Mouse (Mus musculus) midbrain, embryonic 12.5 days (tissue): ENCODE measurements around the gene Lcn9. TPM values are rescaled to one million over a fixed set of nuclear protein-coding genes. Genes with fewer than 3 reads are reported as not detected.
A peak's percentile ranks its signal among the peaks of the same experiment; 100 is the strongest.
"Not testable (repeated sequence)": the region's sequence is repeated elsewhere in the genome, so short reads cannot be mapped to it uniquely, and the experiment has no call there.

Experiments
- ATAC-seq: fragments of 200-750 bp; cut with Nextera tagmentation; 2 replicates; pipeline ENCODE4 v1.8.0; 2017; ENCODE audit warnings: low read depth, moderate TSS enrichment, moderate library complexity; ENCODE audit not compliant: low FRiP score
- H3K27ac ChIP-seq: fragments of 300-500 bp; sonication (generic); replicated peaks from 2 replicates; pipeline ENCODE4 v1.5.1; 2016; ENCODE audit warnings: mild to moderate bottlenecking
- H3K27me3 ChIP-seq: fragments of 300-500 bp; sonication (generic); 2 replicates; pipeline ENCODE4 v1.6.1; 2016; ENCODE audit warnings: mild to moderate bottlenecking
- H3K36me3 ChIP-seq: fragments of 300-500 bp; sonication (generic); 2 replicates; pipeline ENCODE4 v1.6.1; 2016
- H3K4me1 ChIP-seq: fragments of 300-500 bp; sonication (generic); 2 replicates; pipeline ENCODE4 v1.6.1; 2016
- H3K4me2 ChIP-seq: fragments of 300-500 bp; sonication (generic); replicated peaks from 2 replicates; pipeline ENCODE4 v1.6.1; 2016; ENCODE audit warnings: mild to moderate bottlenecking, moderate library complexity
- H3K4me3 ChIP-seq: fragments of 300-500 bp; sonication (generic); 2 replicates; pipeline ENCODE4 v1.5.1; 2016; ENCODE audit warnings: mild to moderate bottlenecking
- H3K9ac ChIP-seq: fragments of 300-500 bp; sonication (generic); replicated peaks from 2 replicates; pipeline ENCODE4 v1.6.1; 2016; ENCODE audit warnings: mild to moderate bottlenecking, moderate library complexity
- H3K9me3 ChIP-seq: fragments of 300-500 bp; sonication (generic); 2 replicates; pipeline ENCODE4 v1.6.1; 2016; ENCODE audit warnings: mild to moderate bottlenecking
- whole genome bisulfite sequencing: fragments of 180-500 bp; shearing (Covaris S2); methylation state at CpG from one replicate; pipeline ENCODE4 v1.1.7; 2016; 5-methylcytosine and 5-hydroxymethylcytosine counted together
- polyA plus RNA-seq: library from polyadenylated mRNA; unstranded; fragments of >200 nt; fragmentation: Nextera tagmentation; extraction: Ambion mirVana; gene quantifications from 2 replicates; pipeline ENCODE4 v1.2.1, GENCODE M21; 2016

Gene Lcn9
- polyA plus RNA-seq, 1 experiment from 2014 or later: not detected

DNA sequence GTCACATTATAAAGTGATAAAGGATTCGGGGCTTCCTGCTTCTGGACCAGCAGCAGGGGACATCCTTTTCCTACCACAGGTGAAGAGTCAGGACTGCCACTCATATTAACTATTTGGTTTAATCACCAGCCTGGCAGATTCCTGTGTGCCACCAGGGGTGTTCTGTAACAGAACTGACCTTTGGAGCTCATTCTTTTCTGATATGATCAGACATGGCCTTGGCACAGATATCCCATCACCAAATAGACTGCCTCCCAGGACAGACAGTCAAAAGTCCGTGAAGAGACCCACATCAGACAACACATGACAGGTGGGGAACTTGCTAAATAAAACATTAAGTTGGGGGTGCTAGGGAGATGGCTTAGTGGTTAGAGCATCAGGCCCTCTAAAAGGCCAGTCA lies 11.2 kb upstream of the Lcn9 start:
- H3K27ac ChIP-seq: no peak overlapping the region
- H3K4me3 ChIP-seq: no peak overlapping the region
- H3K4me2 ChIP-seq: no peak overlapping the region
- no peaks in the 10 kb centered on the region for H3K9me3 ChIP-seq
- no peaks in the 10 kb centered on the region for H3K27me3 ChIP-seq
- WGBS: 81% methylated on average over 2 of the region's 2 CpGs
- no peaks in the 10 kb centered on the region for H3K4me1 ChIP-seq
- no peaks in the 10 kb centered on the region for H3K36me3 ChIP-seq
- ATAC-seq: no peak
- no peak overlapping the region for H3K9ac ChIP-seq

DNA sequence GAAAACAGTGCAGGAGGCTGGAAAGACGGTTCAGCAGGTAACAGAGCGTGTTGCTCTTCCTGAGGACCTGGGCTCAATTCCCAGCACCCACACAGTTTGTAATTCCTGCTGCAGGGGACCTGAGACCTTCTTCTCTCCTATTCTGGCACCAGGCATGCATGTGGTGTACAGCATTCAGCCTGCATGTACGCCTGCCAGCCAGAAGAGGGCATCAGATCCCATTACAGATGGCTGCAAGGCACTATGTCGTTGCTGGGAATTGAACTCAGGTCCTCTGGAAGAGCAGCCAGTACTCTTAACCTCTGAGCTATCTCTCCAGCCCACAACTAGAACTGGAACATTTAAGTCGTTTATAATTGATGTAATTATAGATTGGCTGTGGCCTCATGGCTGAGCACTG lies 9.6 kb upstream of the Lcn9 start:
- no peak for ATAC-seq
- Histone ChIP-seq H3K4me3 (no peak overlapping the region), H3K9me3 (no peaks in the 10 kb centered on the region), H3K27me3 (no peaks in the 10 kb centered on the region), H3K4me1 (no peaks in the 10 kb centered on the region), H3K9ac (no peak overlapping the region), H3K36me3 (no peaks in the 10 kb centered on the region), H3K4me2 (no peak overlapping the region), H3K27ac (no peak overlapping the region)
- WGBS: 84% methylated on average over 5 of the region's 5 CpGs

DNA sequence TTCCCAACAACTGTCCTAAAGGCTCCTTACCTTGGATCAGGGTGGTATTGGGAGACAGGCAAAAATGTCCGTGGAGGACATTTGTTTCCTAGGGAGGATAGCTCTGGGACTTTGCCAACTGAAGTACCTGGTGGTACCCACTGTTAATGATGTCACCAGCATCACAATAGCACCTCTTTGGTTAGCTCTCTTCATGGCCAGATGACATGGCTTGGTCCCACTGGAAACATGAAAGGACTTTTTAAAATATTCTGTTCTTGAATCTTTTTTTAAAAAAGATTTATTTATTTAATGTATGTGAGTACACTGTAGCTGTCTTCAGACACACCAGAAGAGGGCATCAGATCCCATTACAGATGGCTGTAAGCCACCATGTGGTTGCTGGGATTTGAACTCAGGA lies 7.2 kb upstream of the Lcn9 start, which contains the start of gene Glt6d1:
Gene Glt6d1, minus strand, starts transcription at position 101 of the 400 bp plus-strand sequence.
- H3K36me3 ChIP-seq, H3K4me3 ChIP-seq, H3K27ac ChIP-seq, H3K4me2 ChIP-seq, H3K9ac ChIP-seq, ATAC-seq, H3K4me1 ChIP-seq, H3K27me3 ChIP-seq, H3K9me3 ChIP-seq: not testable (repeated sequence)
- 81% methylated on average over 1 of the region's 1 CpGs for WGBS

DNA sequence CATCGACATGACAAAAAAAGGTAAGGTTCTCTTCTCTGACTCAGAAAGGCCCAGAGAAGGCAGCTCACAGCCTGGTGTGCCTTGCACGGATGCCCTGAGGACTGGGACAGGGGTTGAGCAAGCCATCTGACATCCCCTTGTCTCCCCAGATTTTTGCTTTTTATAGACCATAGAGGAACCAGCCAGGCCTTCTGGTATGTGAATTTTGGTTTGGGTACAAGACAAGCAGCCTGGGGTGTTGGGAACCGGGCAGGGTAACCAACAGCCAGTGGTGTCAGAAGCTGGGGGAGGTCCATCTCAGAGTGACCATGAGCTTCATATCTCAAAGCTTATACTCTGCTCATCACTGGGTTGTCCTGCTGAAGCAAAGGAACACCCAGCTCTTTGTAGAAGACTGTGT lies 1.8 kb downstream of the Lcn9 start:
- H3K27ac ChIP-seq: no peak overlapping the region
- WGBS: 89% methylated on average over 3 of the region's 3 CpGs
- H3K36me3 ChIP-seq: no peaks in the 10 kb centered on the region

DNA sequence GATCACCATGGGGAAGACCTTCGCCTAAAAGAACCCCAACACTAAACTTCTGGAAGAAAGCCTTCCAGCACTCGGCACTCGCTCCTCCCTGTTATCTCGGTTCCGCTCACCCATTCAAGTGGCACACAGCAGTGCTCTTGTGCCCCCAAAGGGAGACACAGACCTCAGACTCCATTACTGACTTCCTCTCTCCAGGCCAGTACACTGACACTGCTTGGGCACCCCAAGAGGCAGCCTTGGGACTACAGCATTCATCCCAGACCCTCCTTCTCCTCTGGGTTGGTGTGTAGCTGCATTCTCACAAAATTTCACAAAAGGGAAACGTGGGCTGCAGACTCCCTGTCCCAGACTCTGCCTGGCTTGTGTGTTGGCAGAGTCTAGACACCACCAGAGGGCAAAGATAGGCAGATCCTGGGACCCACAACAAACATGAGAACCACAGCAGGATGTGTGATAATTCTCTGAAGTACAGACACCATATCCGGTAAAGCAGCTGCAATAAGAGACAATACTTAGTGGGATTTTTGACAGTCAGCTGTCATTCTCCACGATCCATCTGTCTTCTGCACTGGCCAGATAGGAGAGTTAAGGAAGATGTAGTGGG lies 5.5 kb downstream of the Lcn9 start:
- no peaks in the 10 kb centered on the region for H3K27me3 ChIP-seq
- no peaks in the 10 kb centered on the region for H3K36me3 ChIP-seq
- H3K4me3 ChIP-seq: no peak overlapping the region
- no peak overlapping the region for H3K4me2 ChIP-seq
- H3K27ac ChIP-seq: no peak overlapping the region
- no peak for ATAC-seq
- no peaks in the 10 kb centered on the region for H3K9me3 ChIP-seq
- no peaks in the 10 kb centered on the region for H3K4me1 ChIP-seq
- no peak overlapping the region for H3K9ac ChIP-seq
- WGBS: 80% methylated on average over 8 of the region's 8 CpGs

More for the DNA sequence above, 1.8 kb downstream of the Lcn9 start:
- H3K27me3 ChIP-seq: no peaks in the 10 kb centered on the region
- H3K9ac ChIP-seq: no peak overlapping the region
- no peak for ATAC-seq
- no peaks in the 10 kb centered on the region for H3K9me3 ChIP-seq
- no peak overlapping the region for H3K4me3 ChIP-seq
- no peaks in the 10 kb centered on the region for H3K4me1 ChIP-seq
- H3K4me2 ChIP-seq: no peak overlapping the region

DNA sequence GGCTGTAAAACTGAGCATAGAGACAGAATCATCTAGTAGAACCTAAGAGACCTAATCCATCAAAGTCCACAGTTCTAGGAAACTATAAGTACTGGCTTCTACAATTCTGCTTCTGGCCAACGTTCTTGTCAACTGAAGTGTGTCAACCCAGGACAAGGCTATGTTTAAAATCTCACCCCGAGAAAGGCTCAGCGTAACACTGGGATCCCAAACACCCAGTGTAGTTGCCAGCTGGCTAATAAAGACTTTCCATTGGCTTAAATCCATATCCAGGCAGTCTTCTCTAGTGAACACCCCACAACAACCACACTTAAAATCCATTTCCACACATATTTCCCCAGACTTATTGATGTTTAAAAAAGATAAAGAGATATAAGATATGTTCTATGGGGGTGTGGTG lies 7.8 kb downstream of the Lcn9 start:
- no peak overlapping the region for H3K9ac ChIP-seq
- H3K4me2 ChIP-seq: no peak overlapping the region
- H3K36me3 ChIP-seq: no peaks in the 10 kb centered on the region
- H3K4me3 ChIP-seq: no peak overlapping the region
- no peak for ATAC-seq
- H3K27ac ChIP-seq: no peak overlapping the region
- no peaks in the 10 kb centered on the region for H3K9me3 ChIP-seq
- WGBS: 94% methylated on average over 3 of the region's 3 CpGs
- H3K4me1 ChIP-seq: no peaks in the 10 kb centered on the region
- no peaks in the 10 kb centered on the region; the same call in 1 of the 2 replicates for H3K27me3 ChIP-seq

DNA sequence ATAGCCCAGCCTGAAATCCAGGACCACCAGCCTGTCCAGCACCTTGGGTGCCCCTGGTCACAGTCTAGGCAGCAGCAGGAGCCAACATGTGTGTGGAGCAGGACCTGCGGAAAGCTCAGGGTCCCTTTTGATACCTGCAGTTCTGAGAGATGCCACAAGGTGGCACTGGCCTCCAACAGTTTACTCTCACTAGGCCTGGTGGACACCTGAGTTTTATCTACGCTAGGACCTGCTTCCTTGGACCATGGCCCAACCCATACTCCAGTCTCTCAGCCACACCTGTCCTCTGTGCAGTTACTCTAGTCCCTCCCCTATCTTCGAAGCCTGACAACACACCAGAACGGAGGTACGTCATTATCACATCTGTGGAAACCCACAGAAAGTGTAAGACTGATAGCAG lies 13.3 kb downstream of the Lcn9 start:
- Histone ChIP-seq H3K27ac (no peak overlapping the region), H3K4me2 (no peak overlapping the region), H3K9me3 (no peaks in the 10 kb centered on the region), H3K27me3 (no peaks in the 10 kb centered on the region; the same call in 1 of the 2 replicates), H3K9ac (no peak overlapping the region), H3K4me1 (no peaks in the 10 kb centered on the region), H3K36me3 (no peaks in the 10 kb centered on the region), H3K4me3 (no peak overlapping the region)
- ATAC-seq: 0 out of 2 replicates have a peak, but pooled peaks have one; percentile 41
- WGBS: 52% methylated on average over 5 of the region's 5 CpGs

DNA sequence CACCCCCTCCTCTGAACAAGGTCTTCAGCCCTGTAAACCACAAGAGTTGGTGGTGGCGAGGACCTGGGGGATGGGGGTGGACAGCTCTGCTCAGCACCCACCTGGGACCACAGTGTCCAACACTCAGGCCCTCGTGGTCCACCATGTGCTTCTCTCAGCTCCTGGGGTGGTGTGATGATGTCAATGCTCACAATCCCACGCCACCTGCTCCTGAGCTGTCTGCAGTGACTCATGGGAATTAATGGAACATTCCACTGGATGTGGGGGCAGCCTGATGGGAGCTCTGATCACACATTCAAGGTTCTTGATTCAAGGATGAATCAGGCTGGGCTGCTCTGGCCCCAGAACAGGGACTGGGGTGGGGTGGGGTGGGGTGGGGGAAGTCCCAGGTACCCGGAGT lies 19.2 kb downstream of the Lcn9 start:
- H3K4me2 ChIP-seq: no peak overlapping the region
- no peak overlapping the region for H3K27ac ChIP-seq
- H3K4me3 ChIP-seq: no peak overlapping the region
- no peaks in the 10 kb centered on the region for H3K27me3 ChIP-seq
- H3K36me3 ChIP-seq: no peaks in the 10 kb centered on the region
- WGBS: 74% methylated on average over 4 of the region's 4 CpGs
- no peak for ATAC-seq
- H3K4me1 ChIP-seq: peaks cover 8% of the 10 kb centered on the region; the same call in 1 of the 2 replicates
- no peaks in the 10 kb centered on the region for H3K9me3 ChIP-seq
- no peak overlapping the region for H3K9ac ChIP-seq

DNA sequence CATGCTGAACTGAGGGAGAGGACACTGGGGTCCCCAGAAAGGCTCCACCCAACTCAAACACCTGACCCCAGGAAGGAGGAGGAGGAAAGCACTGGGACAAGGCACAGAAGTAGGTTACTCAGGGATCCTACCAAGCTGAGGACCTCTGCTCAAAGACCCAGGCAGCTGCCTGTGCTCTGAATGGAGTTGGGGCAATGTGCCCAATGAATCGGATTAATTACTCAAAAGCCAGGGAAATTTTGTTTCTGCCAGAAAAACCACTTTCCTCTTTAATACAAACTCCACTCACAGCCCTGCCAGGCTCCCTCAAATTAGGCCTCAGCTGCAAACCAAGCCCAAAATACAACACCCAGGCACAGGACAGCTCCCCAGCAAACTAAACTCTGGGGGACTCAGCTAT lies 19.8 kb downstream of the Lcn9 start:
- no peaks in the 10 kb centered on the region for H3K27me3 ChIP-seq
- H3K4me3 ChIP-seq: no peak overlapping the region
- H3K9me3 ChIP-seq: no peaks in the 10 kb centered on the region
- no peak overlapping the region for H3K27ac ChIP-seq
- peaks cover 8% of the 10 kb centered on the region; the same call in 1 of the 2 replicates for H3K4me1 ChIP-seq
- 67% methylated on average over 1 of the region's 1 CpGs for WGBS
- H3K9ac ChIP-seq: no peak overlapping the region
- no peak overlapping the region for H3K4me2 ChIP-seq
- no peak for ATAC-seq
- H3K36me3 ChIP-seq: no peaks in the 10 kb centered on the region

DNA sequence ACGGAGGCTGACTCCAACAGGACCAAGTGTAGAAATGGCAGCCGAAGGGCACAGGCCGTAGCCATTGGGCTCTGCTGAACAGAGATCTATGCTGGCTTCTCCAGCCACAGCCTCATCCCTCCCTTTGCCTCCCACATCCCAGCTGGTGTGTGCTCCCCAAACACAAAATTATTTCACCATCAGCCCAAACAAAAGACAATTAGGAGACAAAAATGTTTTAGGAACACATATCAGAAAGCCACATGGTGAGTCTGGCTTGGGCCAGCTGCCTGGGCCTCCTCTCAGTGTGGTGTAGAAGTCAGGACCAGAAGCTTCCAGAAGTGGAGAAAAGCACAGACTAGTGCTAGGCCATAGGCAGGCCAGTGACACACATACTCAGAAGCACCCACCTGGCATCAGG lies 21.1 kb downstream of the Lcn9 start:
- Histone ChIP-seq H3K9me3 (no peaks in the 10 kb centered on the region), H3K9ac (no peak overlapping the region), H3K27ac (no peak overlapping the region), H3K27me3 (no peaks in the 10 kb centered on the region), H3K4me2 (no peak overlapping the region), H3K36me3 (no peaks in the 10 kb centered on the region), H3K4me1 (peaks cover 8% of the 10 kb centered on the region; the same call in 1 of the 2 replicates), H3K4me3 (no peak overlapping the region)
- 80% methylated on average over 3 of the region's 3 CpGs for WGBS
- no peak for ATAC-seq

DNA sequence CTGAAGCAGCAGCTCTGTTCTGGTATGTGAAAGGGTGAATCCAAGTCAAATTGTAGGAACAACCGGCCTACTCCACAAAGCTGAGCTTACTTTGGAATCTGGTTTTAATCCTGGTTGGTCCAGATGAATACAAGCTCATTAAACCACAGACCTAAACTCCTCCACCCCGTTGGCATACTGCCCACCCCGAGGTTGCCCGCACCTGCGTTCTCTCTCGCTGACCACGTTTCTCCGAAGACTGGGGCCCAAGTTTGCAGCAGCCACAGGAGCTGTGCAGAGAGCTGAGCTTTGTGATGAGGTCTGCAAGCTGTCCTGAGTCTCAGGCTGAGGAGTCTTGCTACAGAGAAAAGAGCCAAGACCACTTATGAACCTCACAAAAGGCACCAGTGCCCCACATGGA lies 23.6 kb downstream of the Lcn9 start:
- no peak for ATAC-seq
- H3K27me3 ChIP-seq: no peaks in the 10 kb centered on the region
- H3K27ac ChIP-seq: no peak overlapping the region
- no peak overlapping the region for H3K4me3 ChIP-seq
- WGBS: 87% methylated on average over 8 of the region's 8 CpGs
- H3K9me3 ChIP-seq: no peaks in the 10 kb centered on the region
- peaks cover 8% of the 10 kb centered on the region; the same call in 1 of the 2 replicates for H3K4me1 ChIP-seq
- H3K36me3 ChIP-seq: no peaks in the 10 kb centered on the region
- no peak overlapping the region for H3K9ac ChIP-seq
- H3K4me2 ChIP-seq: no peak overlapping the region

DNA sequence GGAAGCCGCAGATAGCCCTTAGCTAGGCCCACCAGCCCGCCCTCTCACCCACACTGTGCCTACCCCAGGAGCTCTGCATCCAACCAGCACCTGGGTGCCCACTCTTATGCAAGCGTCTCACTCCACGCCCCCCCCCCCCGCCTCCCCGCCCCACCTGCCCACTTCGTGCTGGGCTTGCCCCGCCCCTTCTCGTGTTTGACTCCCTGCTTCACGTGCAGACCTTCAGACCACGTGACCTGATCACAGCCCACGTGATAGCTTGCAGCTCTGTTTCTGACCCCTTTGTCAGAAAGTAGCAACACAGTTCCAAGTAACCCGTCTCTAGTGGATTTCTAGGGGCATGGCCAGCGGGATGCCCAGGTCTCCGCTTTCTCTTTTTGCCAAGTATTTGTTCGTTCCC lies 24.3 kb downstream of the Lcn9 start, which contains the start of gene Sohlh1:
Gene Sohlh1, minus strand, starts transcription at position 23 of the 400 bp plus-strand sequence.
- H3K36me3 ChIP-seq: no peaks in the 10 kb centered on the region
- WGBS: 84% methylated on average over 15 of the region's 16 CpGs
- H3K4me1 ChIP-seq: peaks cover 8% of the 10 kb centered on the region; the same call in 1 of the 2 replicates
- no peak for ATAC-seq
- no peaks in the 10 kb centered on the region for H3K9me3 ChIP-seq
- H3K4me3 ChIP-seq: no peak within 1 kb of the TSS
- H3K27me3 ChIP-seq: no peaks in the 10 kb centered on the region
- no peak within 1 kb of the TSS for H3K9ac ChIP-seq
- no peak within 1 kb of the TSS for H3K27ac ChIP-seq
- no peak within 1 kb of the TSS for H3K4me2 ChIP-seq

DNA sequence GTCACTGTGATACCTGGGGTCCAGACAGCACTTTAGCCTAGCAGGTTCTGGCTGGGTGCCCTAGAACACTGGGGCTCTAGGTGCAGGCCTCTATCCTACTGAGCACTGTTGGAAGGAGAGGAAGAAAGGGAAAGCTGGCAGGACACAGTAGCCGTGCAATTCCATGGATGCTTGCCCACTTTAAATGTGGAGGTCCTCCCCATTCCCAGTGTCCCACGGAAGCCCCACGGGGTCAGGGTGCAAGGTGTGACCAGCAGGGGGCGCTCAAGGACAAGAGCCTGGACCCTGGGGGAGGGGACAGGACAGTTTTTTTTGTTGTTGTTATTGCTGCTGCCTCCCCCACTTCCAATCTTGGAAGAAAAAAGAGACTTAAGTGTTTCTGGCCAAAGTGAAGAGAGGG lies 27.4 kb downstream of the Lcn9 start:
- WGBS: 21% methylated on average over 4 of the region's 4 CpGs
- Histone ChIP-seq H3K4me2 (no peak overlapping the region), H3K36me3 (no peaks in the 10 kb centered on the region), H3K9me3 (no peaks in the 10 kb centered on the region), H3K27me3 (no peaks in the 10 kb centered on the region), H3K4me1 (no peaks in the 10 kb centered on the region), H3K27ac (no peak overlapping the region), H3K4me3 (no peak overlapping the region), H3K9ac (no peak overlapping the region)
- no peak for ATAC-seq
